Mouse (Mus musculus) cerebellum, adult 2 months (tissue): ENCODE results near the gene Hspb7. TPM values are rescaled to one million over a fixed set of nuclear protein-coding genes. Genes with fewer than 3 reads are reported as not detected.
A peak's percentile ranks its signal among the peaks of the same experiment; 100 is the strongest.

Experiments used
- DNase-seq, 2 experiments: peaks; one replicate each; pipeline ENCODE4 v3.0.0; 2021
- H3K27ac ChIP-seq: fragments of 200-500 bp; 2 replicates; pipeline ENCODE4 v1.5.1; 2012; ENCODE audit warnings: low read length, control low read depth, inconsistent platforms; ENCODE audit not compliant: insufficient read depth
- H3K27me3 ChIP-seq: fragments of 200-500 bp; 2 replicates; pipeline ENCODE4 v1.6.1; 2012; ENCODE audit warnings: inconsistent platforms, mild to moderate bottlenecking, low read length, moderate library complexity; ENCODE audit not compliant: control insufficient read depth, insufficient read depth
- H3K4me1 ChIP-seq: fragments of 200-500 bp; 2 replicates; pipeline ENCODE4 v1.6.1; 2011; ENCODE audit warnings: low read length; ENCODE audit not compliant: control insufficient read depth, insufficient read depth
- H3K4me3 ChIP-seq: fragments of 200-500 bp; replicated peaks from 2 replicates; pipeline ENCODE3; 2011; ENCODE audit warnings: mild to moderate bottlenecking, low read depth, low read length, control low read depth; ENCODE audit not compliant: insufficient read depth
- CTCF ChIP-seq: fragments of 200-500 bp; IDR thresholded peaks from 2 replicates; pipeline ENCODE4 v1.5.1; 2011; ENCODE audit warnings: low read depth, mild to moderate bottlenecking, control low read depth, low read length, moderate library complexity, borderline replicate concordance; ENCODE audit not compliant: insufficient read depth
- POLR2A ChIP-seq: fragments of 200-500 bp; IDR thresholded peaks from 2 replicates; pipeline ENCODE4 v1.6.1; 2011; ENCODE audit warnings: low read length, control low read depth, borderline replicate concordance; ENCODE audit not compliant: insufficient read depth
- WGBS: fragments of 180-500 bp; shearing (Covaris S2); methylation state at CpG from one replicate; pipeline ENCODE4 v1.1.7; 2018; 5-methylcytosine and 5-hydroxymethylcytosine counted together
- polyA plus RNA-seq: library from polyadenylated mRNA; depleted of rRNA; stranded (reverse); fragments of >200 nt; gene quantifications from 2 replicates; pipeline ENCODE4 v1.2.3, GENCODE M21; 2012

Hspb7 gene
- polyA plus RNA-seq, 1 experiment = 0.16 TPM

GRCm38 (mm10) chr4:141421423-141421822 is 844 bp downstream of the Hspb7 start:
- no peaks in the 10 kb centered on the region for H3K27me3 ChIP-seq
- peaks cover 9% of the 10 kb centered on the region for H3K4me1 ChIP-seq
- TF ChIP-seq POLR2A (no peak), CTCF (no peak)
- peak; percentile 44 to 45 for DNase-seq
- no peak overlapping the region for H3K27ac ChIP-seq
- no peak overlapping the region for H3K4me3 ChIP-seq
- WGBS = 8% methylated on average over 14 of the region's 14 CpGs

GRCm38 (mm10) chr4:141422841-141423240 is 2.3 kb downstream of the Hspb7 start:
- Histone ChIP-seq H3K27me3 (no peaks in the 10 kb centered on the region), H3K4me3 (no peak overlapping the region), H3K4me1 (peaks cover 9% of the 10 kb centered on the region), H3K27ac (no peak overlapping the region)
- WGBS = 93% methylated on average over 5 of the region's 5 CpGs
- DNase-seq = no peak
- no peak for TF ChIP-seq CTCF
- TF ChIP-seq POLR2A = no peak

- Histone ChIP-seq H3K4me3 (no peak overlapping the region), H3K4me1 (peaks cover 9% of the 10 kb centered on the region), H3K27me3 (no peaks in the 10 kb centered on the region), H3K27ac (no peak overlapping the region)
- TF ChIP-seq POLR2A (no peak), CTCF (no peak)
- WGBS = 88% methylated on average over 5 of the region's 5 CpGs
- DNase-seq = no peak
Observed at GRCm38 (mm10) chr4:141423288-141423687, 2.7 kb downstream of the Hspb7 start.

- Histone ChIP-seq H3K4me3 (no peak overlapping the region), H3K27me3 (no peaks in the 10 kb centered on the region), H3K4me1 (peaks cover 9% of the 10 kb centered on the region), H3K27ac (no peak overlapping the region)
- 95% methylated on average over 13 of the region's 13 CpGs for WGBS
- no peak for DNase-seq
- no peak for TF ChIP-seq POLR2A
Observed at GRCm38 (mm10) chr4:141423691-141424431, 3.3 kb downstream of the Hspb7 start.

- DNase-seq = peak; percentile 51 to 61
- WGBS = 4% methylated on average over 36 of the region's 36 CpGs
- TF ChIP-seq CTCF = no peak
- TF ChIP-seq POLR2A = no peak
Observed at GRCm38 (mm10) chr4:141425484-141426479, 5.2 kb downstream of the Hspb7 start.

GRCm38 (mm10) chr4:141426796-141427745 is 6.5 kb downstream of the Hspb7 start:
- WGBS = 92% methylated on average over 10 of the region's 10 CpGs
- Histone ChIP-seq H3K4me3 (no peak overlapping the region), H3K4me1 (no peaks in the 10 kb centered on the region), H3K27me3 (no peaks in the 10 kb centered on the region), H3K27ac (no peak overlapping the region)
- no peak for TF ChIP-seq CTCF
- no peak for TF ChIP-seq POLR2A
- DNase-seq = no peak

More at GRCm38 (mm10) chr4:141425484-141426479, 5.2 kb downstream of the Hspb7 start:
- no peak overlapping the region for H3K27ac ChIP-seq
- peaks cover 9% of the 10 kb centered on the region for H3K4me1 ChIP-seq
- no peaks in the 10 kb centered on the region for H3K27me3 ChIP-seq
- H3K4me3 ChIP-seq = peak overlapping the region; percentile 62

- Histone ChIP-seq H3K4me1 (0 out of 2 replicates have a peak, but pooled peaks cover under 1% of the 10 kb centered on the region), H3K27me3 (no peaks in the 10 kb centered on the region), H3K27ac (no peak overlapping the region), H3K4me3 (no peak overlapping the region)
- TF ChIP-seq CTCF (no peak), POLR2A (no peak)
- 94% methylated on average over 13 of the region's 13 CpGs for WGBS
- DNase-seq = no peak
Observed at GRCm38 (mm10) chr4:141427921-141428320, 7.3 kb downstream of the Hspb7 start.

GRCm38 (mm10) chr4:141429381-141429780 is 8.8 kb downstream of the Hspb7 start:
- no peak overlapping the region for H3K27ac ChIP-seq
- peaks cover 5% of the 10 kb centered on the region; the same call in 1 of the 2 replicates for H3K4me1 ChIP-seq
- TF ChIP-seq POLR2A (no peak), CTCF (no peak)
- WGBS = 63% methylated on average over 6 of the region's 6 CpGs
- H3K27me3 ChIP-seq = no peaks in the 10 kb centered on the region
- DNase-seq = no peak
- H3K4me3 ChIP-seq = no peak overlapping the region
